Mouse (Mus musculus): ENCODE measurements around the gene Plekhg4. TPM values are rescaled to one million over a fixed set of nuclear protein-coding genes. Genes with fewer than 3 reads are reported as not detected.

Plekhg4 gene
- polyA plus RNA-seq, 1 experiment from 2014 or later = 0.34 TPM

- no peaks in the 10 kb centered on the region for H3K9me3 ChIP-seq
- H3K36me3 ChIP-seq (replicated peaks) = peaks cover 50% of the 10 kb centered on the region
- H3K27ac ChIP-seq (replicated peaks) = peak overlapping the region; percentile 51
- WGBS = 57% methylated on average over 26 of the region's 26 CpGs
- peak overlapping the region; percentile 25; the same call in 1 of the 2 replicates for H3K4me3 ChIP-seq
- 0 out of 2 replicates have a peak, but pooled peaks cover 7% of the 10 kb centered on the region for H3K27me3 ChIP-seq (replicated peaks; ENCODE audit: low read depth, poor library complexity, severe bottlenecking)
- peaks cover 46% of the 10 kb centered on the region for H3K4me1 ChIP-seq
- peak; percentile 63 for DNase-seq (ENCODE audit: low spot score)
These were observed 17.7 kb upstream of the Plekhg4 start for GRCm38 (mm10) chr8:105355179-105356024.

- WGBS = 90% methylated on average over 14 of the region's 14 CpGs
- Histone ChIP-seq H3K4me3 (no peak overlapping the region), H3K36me3 (replicated peaks) (peaks cover 54% of the 10 kb centered on the region), H3K27me3 (replicated peaks; ENCODE audit: low read depth, poor library complexity, severe bottlenecking) (no peaks in the 10 kb centered on the region), H3K9me3 (no peaks in the 10 kb centered on the region), H3K4me1 (peaks cover 40% of the 10 kb centered on the region), H3K27ac (replicated peaks) (0 out of 2 replicates have a peak overlapping the region, but pooled peaks have one; percentile 30)
- no peak for DNase-seq (ENCODE audit: low spot score)
These were observed 16.4 kb upstream of the Plekhg4 start for GRCm38 (mm10) chr8:105356681-105357080.

- H3K27ac ChIP-seq (replicated peaks) = no peak overlapping the region
- H3K4me3 ChIP-seq = no peak overlapping the region
- H3K36me3 ChIP-seq (replicated peaks) = peaks cover 67% of the 10 kb centered on the region
- DNase-seq (ENCODE audit: low spot score) = no peak
- 71% methylated on average over 15 of the region's 15 CpGs for WGBS
- H3K4me1 ChIP-seq = peaks cover 40% of the 10 kb centered on the region
- no peaks in the 10 kb centered on the region for H3K9me3 ChIP-seq
- H3K27me3 ChIP-seq (replicated peaks; ENCODE audit: low read depth, poor library complexity, severe bottlenecking) = no peaks in the 10 kb centered on the region
These were observed 13.9 kb upstream of the Plekhg4 start for GRCm38 (mm10) chr8:105359208-105359607.

- DNase-seq (ENCODE audit: low spot score) = no peak
- no peak overlapping the region for H3K27ac ChIP-seq (replicated peaks)
- H3K4me3 ChIP-seq = no peak overlapping the region
- H3K27me3 ChIP-seq (replicated peaks; ENCODE audit: low read depth, poor library complexity, severe bottlenecking) = no peaks in the 10 kb centered on the region
- peaks cover 68% of the 10 kb centered on the region for H3K36me3 ChIP-seq (replicated peaks)
- H3K4me1 ChIP-seq = peaks cover 36% of the 10 kb centered on the region
- no peaks in the 10 kb centered on the region for H3K9me3 ChIP-seq
- 50% methylated on average over 4 of the region's 4 CpGs for WGBS
These were observed 13.4 kb upstream of the Plekhg4 start for GRCm38 (mm10) chr8:105359646-105360045.

- 85% methylated on average over 12 of the region's 12 CpGs for WGBS
- Histone ChIP-seq H3K9me3 (no peaks in the 10 kb centered on the region), H3K27ac (replicated peaks) (no peak overlapping the region), H3K4me1 (peaks cover 19% of the 10 kb centered on the region), H3K27me3 (replicated peaks; ENCODE audit: low read depth, poor library complexity, severe bottlenecking) (no peaks in the 10 kb centered on the region), H3K4me3 (no peak overlapping the region), H3K36me3 (replicated peaks) (peaks cover 69% of the 10 kb centered on the region)
- DNase-seq (ENCODE audit: low spot score) = no peak
These were observed 11.0 kb upstream of the Plekhg4 start for GRCm38 (mm10) chr8:105361751-105362702.

DNA sequence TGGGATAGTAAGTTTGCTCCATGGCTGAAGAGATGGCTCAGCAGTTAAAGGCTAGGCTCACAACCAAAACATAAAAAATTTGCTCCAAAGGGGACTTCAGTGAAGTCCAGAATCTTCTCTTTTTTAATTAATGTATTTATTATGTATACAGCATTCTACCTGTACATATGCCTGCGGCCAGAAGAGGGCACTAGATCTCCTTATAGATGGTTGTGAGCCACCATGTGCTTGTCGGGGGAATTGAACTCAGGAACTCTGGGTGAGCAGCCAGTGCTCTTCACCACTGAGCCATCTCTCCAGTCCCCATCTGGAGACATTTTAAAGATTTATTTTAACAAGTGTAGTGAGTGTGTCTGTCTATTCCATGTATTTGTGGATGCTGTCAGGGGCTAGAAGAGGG lies 6.0 kb upstream of the Plekhg4 start:
- no peak overlapping the region for H3K27ac ChIP-seq (replicated peaks)
- H3K36me3 ChIP-seq (replicated peaks) = peaks cover 74% of the 10 kb centered on the region
- no peaks in the 10 kb centered on the region for H3K9me3 ChIP-seq
- DNase-seq (ENCODE audit: low spot score) = no peak
- WGBS = 72% methylated on average over 2 of the region's 2 CpGs
- H3K27me3 ChIP-seq (replicated peaks; ENCODE audit: low read depth, poor library complexity, severe bottlenecking) = no peaks in the 10 kb centered on the region
- no peak overlapping the region for H3K4me3 ChIP-seq
- peaks cover 14% of the 10 kb centered on the region for H3K4me1 ChIP-seq

- Histone ChIP-seq H3K36me3 (replicated peaks) (peaks cover 26% of the 10 kb centered on the region), H3K9me3 (no peaks in the 10 kb centered on the region), H3K27me3 (replicated peaks; ENCODE audit: low read depth, poor library complexity, severe bottlenecking) (0 out of 2 replicates have a peak, but pooled peaks cover 11% of the 10 kb centered on the region), H3K4me3 (no peak overlapping the region), H3K27ac (replicated peaks) (no peak overlapping the region), H3K4me1 (peaks cover 30% of the 10 kb centered on the region)
- WGBS = 74% methylated on average over 9 of the region's 9 CpGs
- no peak for DNase-seq (ENCODE audit: low spot score)
These were observed 601 bp upstream of the Plekhg4 start for GRCm38 (mm10) chr8:105372473-105372872.

DNA sequence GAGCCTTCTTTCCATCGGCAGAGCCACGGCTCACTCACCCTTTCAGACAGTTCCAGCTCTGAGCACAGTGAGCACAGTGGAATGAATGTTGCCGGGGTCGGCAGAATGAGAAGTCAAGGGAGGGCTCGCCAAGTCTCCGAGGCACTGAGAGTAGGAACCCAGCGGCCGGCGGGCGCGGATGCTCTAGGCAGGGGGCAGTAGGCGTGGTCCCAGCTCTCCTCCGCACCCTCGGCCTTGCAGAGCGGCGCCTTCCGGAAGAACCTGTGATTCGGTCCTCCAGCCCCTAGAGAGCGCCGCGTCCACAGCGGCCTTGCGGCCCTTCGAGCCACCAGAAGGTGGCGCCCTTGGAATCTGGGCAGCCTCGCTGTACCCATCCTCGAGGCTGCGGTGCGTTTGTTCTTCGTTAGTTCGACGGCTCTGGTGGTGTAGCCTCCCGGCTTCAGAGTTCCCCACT lies 1.5 kb downstream of the Plekhg4 start:
- H3K9me3 ChIP-seq = no peaks in the 10 kb centered on the region
- H3K27me3 ChIP-seq (replicated peaks; ENCODE audit: low read depth, poor library complexity, severe bottlenecking) = 0 out of 2 replicates have a peak, but pooled peaks cover 11% of the 10 kb centered on the region
- WGBS = 27% methylated on average over 33 of the region's 33 CpGs
- peak overlapping the region; percentile 37 for H3K27ac ChIP-seq (replicated peaks)
- peaks cover 16% of the 10 kb centered on the region for H3K4me1 ChIP-seq
- H3K36me3 ChIP-seq (replicated peaks) = peaks cover 11% of the 10 kb centered on the region
- peak overlapping the region; percentile 49 for H3K4me3 ChIP-seq
- peak; percentile 73 for DNase-seq (ENCODE audit: low spot score)

DNA sequence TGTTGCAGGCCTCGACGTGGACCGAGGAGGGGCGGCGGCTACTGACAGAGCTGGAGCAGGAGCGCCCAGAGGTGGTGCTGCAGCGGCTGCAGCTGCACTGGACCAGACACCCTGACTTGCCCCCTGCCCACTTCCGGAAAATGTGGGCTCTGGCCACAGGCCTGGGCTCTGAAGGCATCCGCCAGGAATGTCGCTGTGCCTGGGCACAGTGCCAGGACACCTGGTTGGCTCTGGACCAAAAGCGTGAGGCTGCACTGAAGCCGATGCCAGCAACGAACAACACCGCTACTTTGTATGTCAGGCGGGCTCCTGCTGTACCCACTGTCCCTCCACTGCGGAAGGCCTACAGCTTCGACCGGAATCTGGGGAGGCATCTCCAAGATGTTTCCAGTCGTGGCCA lies 5.6 kb downstream of the Plekhg4 start:
- no peak for DNase-seq (ENCODE audit: low spot score)
- H3K4me1 ChIP-seq = peaks cover 16% of the 10 kb centered on the region
- H3K4me3 ChIP-seq = no peak overlapping the region
- 85% methylated on average over 19 of the region's 19 CpGs for WGBS
- no peaks in the 10 kb centered on the region; the same call in 1 of the 2 replicates for H3K36me3 ChIP-seq (replicated peaks)
- no peak overlapping the region for H3K27ac ChIP-seq (replicated peaks)
- H3K27me3 ChIP-seq (replicated peaks; ENCODE audit: low read depth, poor library complexity, severe bottlenecking) = 0 out of 2 replicates have a peak, but pooled peaks cover 5% of the 10 kb centered on the region
- H3K9me3 ChIP-seq = no peaks in the 10 kb centered on the region

GRCm38 (mm10) chr8:105380308-105380707 lies 7.2 kb downstream of the Plekhg4 start:
- Histone ChIP-seq H3K4me1 (peaks cover 7% of the 10 kb centered on the region), H3K27ac (replicated peaks) (no peak overlapping the region), H3K36me3 (replicated peaks) (no peaks in the 10 kb centered on the region), H3K9me3 (no peaks in the 10 kb centered on the region), H3K27me3 (replicated peaks; ENCODE audit: low read depth, poor library complexity, severe bottlenecking) (no peaks in the 10 kb centered on the region), H3K4me3 (no peak overlapping the region)
- DNase-seq (ENCODE audit: low spot score) = no peak
- WGBS = 87% methylated on average over 12 of the region's 12 CpGs

- Histone ChIP-seq H3K27ac (replicated peaks) (no peak overlapping the region), H3K27me3 (replicated peaks; ENCODE audit: low read depth, poor library complexity, severe bottlenecking) (no peaks in the 10 kb centered on the region), H3K4me1 (peaks cover 13% of the 10 kb centered on the region), H3K36me3 (replicated peaks) (no peaks in the 10 kb centered on the region), H3K4me3 (no peak overlapping the region), H3K9me3 (no peaks in the 10 kb centered on the region)
- 97% methylated on average over 2 of the region's 2 CpGs for WGBS
- no peak for DNase-seq (ENCODE audit: low spot score)
These were observed 11.0 kb downstream of the Plekhg4 start for GRCm38 (mm10) chr8:105384070-105384469.

- Histone ChIP-seq H3K36me3 (replicated peaks) (no peaks in the 10 kb centered on the region), H3K9me3 (no peaks in the 10 kb centered on the region), H3K4me3 (no peak overlapping the region), H3K4me1 (peaks cover 13% of the 10 kb centered on the region), H3K27ac (replicated peaks) (no peak overlapping the region), H3K27me3 (replicated peaks; ENCODE audit: low read depth, poor library complexity, severe bottlenecking) (no peaks in the 10 kb centered on the region)
- DNase-seq (ENCODE audit: low spot score) = no peak
- 70% methylated on average over 1 of the region's 1 CpGs for WGBS
These were observed 14.1 kb downstream of the Plekhg4 start for GRCm38 (mm10) chr8:105387151-105387550.
